Mouse (Mus musculus) common myeloid progenitor, adult 5-6 weeks (primary cell): ENCODE data around the gene Gm20716. TPM values are rescaled to one million over a fixed set of nuclear protein-coding genes. Genes with fewer than 3 reads are reported as not detected.

ENCODE experiments used
- total RNA-seq: library from RNA; stranded (forward); fragments of 200-1000, 187-1606 nt; gene quantifications from 2 replicates; pipeline ENCODE4 v1.2.3, GENCODE M21; 2017

Gm20716 gene
- total RNA-seq, 1 experiment from 2014 or later = 68.7 TPM

Other genes starting within 250 kb of the Gm20716 start
- 0.09 TPM in 1 of 2 replicates, not detected in the other for gene Ripor3, start 219.7 kb downstream of the Gm20716 start, total RNA-seq
- 0.41 and 1.2 TPM in 2 replicates for gene Pard6b, start 149.4 kb downstream of the Gm20716 start, total RNA-seq
- 0.53 and 15.9 TPM in 2 replicates for gene Adnp, start 23.3 kb downstream of the Gm20716 start, total RNA-seq
- 38.1 and 38.8 TPM in 2 replicates for gene Dpm1, start 227 bp upstream of the Gm20716 start, total RNA-seq
- 2.2 and 3.3 TPM in 2 replicates for gene Mocs3, start 258 bp upstream of the Gm20716 start, total RNA-seq
- 5.1 and 5.7 TPM in 2 replicates for gene Kcng1, start 51.4 kb upstream of the Gm20716 start, total RNA-seq